Mouse (Mus musculus) C2C12 (cell line): ENCODE measurements around the gene Itpr3. TPM values are rescaled to one million over a fixed set of nuclear protein-coding genes. Genes with fewer than 3 reads are reported as not detected.

ENCODE experiments used
- H3K27me3 ChIP-seq: one replicate; pipeline ENCODE4 v1.6.1; 2011; ENCODE audit not compliant: control insufficient read depth, insufficient read depth, insufficient read length
- H3K36me3 ChIP-seq: one replicate; pipeline ENCODE4 v1.6.1; 2011; ENCODE audit not compliant: control insufficient read depth, insufficient read depth
- H3K4me3 ChIP-seq: one replicate; pipeline ENCODE4 v1.5.1; 2011; ENCODE audit warnings: mild to moderate bottlenecking, control low read depth; ENCODE audit not compliant: poor library complexity, insufficient read depth, severe bottlenecking
- H3K79me2 ChIP-seq: one replicate; pipeline ENCODE4 v1.6.1; 2011; ENCODE audit not compliant: control insufficient read depth, insufficient read depth
- H3K79me3 ChIP-seq: one replicate; pipeline ENCODE4 v1.6.1; 2011; ENCODE audit warnings: low read depth, control low read depth
- H3ac ChIP-seq: one replicate; pipeline ENCODE3; 2011; ENCODE audit warnings: low read depth; ENCODE audit not compliant: control insufficient read depth, insufficient read length
- CEBPB ChIP-seq: IDR thresholded peaks from one replicate; pipeline ENCODE4 v1.6.1; 2011; ENCODE audit warnings: low read depth, mild to moderate bottlenecking, control low read depth, moderate library complexity
- CTCF ChIP-seq: IDR thresholded peaks from one replicate; pipeline ENCODE4 v1.5.1; 2011; ENCODE audit not compliant: control insufficient read depth, insufficient read depth, insufficient read length
- FOSL1 ChIP-seq: IDR thresholded peaks from one replicate; pipeline ENCODE4 v1.8.0; 2011; ENCODE audit warnings: mild to moderate bottlenecking, low read length; ENCODE audit not compliant: poor library complexity, insufficient read depth, severe bottlenecking
- MAX ChIP-seq: IDR thresholded peaks from one replicate; pipeline ENCODE4 v1.6.1; 2011; ENCODE audit warnings: mild to moderate bottlenecking, control low read depth
- MYOD1 ChIP-seq: IDR thresholded peaks from one replicate; pipeline ENCODE4 v1.6.1; 2011; ENCODE audit warnings: low read depth; ENCODE audit not compliant: control insufficient read depth, insufficient read length
- MYOG ChIP-seq: IDR thresholded peaks from one replicate; pipeline ENCODE4 v1.6.1; 2011; ENCODE audit not compliant: control insufficient read depth, insufficient read length; ENCODE audit errors: extremely low read depth
- USF1 ChIP-seq: IDR thresholded peaks from one replicate; pipeline ENCODE4 v1.6.1; 2011; ENCODE audit warnings: low read depth, mild to moderate bottlenecking, control low read depth, moderate library complexity
- polyA plus RNA-seq: library from polyadenylated mRNA; unstranded; fragments of >200 nt; fragmentation: generic; extraction: Trizol; gene quantifications from one replicate; pipeline ENCODE4 v1.2.1, GENCODE M21; 2012; ENCODE audit warnings: missing spikeins

Gene Itpr3
- polyA plus RNA-seq, 1 experiment: 20.0 TPM

DNA sequence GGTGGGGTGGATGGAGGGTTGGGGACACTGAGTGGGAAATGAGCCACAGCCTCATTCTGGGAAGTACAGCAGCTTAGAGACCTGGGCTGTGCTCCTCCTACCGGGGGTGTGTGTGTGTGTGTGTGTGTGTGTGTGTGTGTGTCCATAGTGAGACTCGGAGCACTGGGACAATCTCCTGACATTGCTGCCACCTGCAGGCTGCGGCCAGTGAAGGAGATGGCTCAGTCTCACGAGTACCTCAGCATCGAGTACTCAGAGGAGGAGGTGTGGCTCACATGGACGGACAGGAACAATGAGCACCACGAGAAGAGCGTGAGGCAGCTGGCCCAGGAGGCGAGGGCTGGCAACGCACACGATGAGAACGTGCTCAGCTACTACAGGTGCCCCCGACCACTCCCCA, 38.6 kb downstream of the Itpr3 start:
- H3K79me2 ChIP-seq: no peaks in the 10 kb centered on the region
- no peak overlapping the region for H3K4me3 ChIP-seq
- no peak for TF ChIP-seq MYOG
- no peak for TF ChIP-seq MAX
- TF ChIP-seq CTCF: no peak
- TF ChIP-seq MYOD1: no peak
- TF ChIP-seq USF1: no peak
- no peak overlapping the region for H3ac ChIP-seq
- H3K27me3 ChIP-seq: no peaks in the 10 kb centered on the region
- no peaks in the 10 kb centered on the region for H3K79me3 ChIP-seq
- peaks cover 28% of the 10 kb centered on the region for H3K36me3 ChIP-seq

DNA sequence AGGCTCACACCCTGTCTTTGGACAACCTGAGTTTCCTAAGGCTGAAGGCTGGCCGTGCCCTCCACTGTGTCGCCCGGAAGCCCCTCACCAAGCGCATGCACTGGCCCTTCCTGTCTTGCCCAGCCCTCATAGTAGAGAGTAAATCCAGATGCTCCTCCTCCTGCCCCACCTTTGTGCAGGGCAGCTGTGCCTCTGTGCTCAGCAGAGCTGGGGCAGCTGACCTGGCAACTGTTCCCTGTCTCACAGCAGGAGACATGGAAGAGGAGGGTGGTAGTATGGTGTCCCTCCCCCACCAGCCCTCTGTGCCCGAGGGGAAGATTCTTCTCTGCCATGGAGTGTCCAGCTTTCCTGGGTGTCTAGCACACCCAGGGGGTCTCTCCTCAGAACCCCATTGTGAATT, 44.6 kb downstream of the Itpr3 start:
- Histone ChIP-seq H3K36me3 (peaks cover 35% of the 10 kb centered on the region), H3K79me3 (no peaks in the 10 kb centered on the region), H3ac (no peak overlapping the region), H3K79me2 (no peaks in the 10 kb centered on the region), H3K27me3 (no peaks in the 10 kb centered on the region), H3K4me3 (no peak overlapping the region)
- no peak for TF ChIP-seq MAX
- no peak for TF ChIP-seq USF1
- TF ChIP-seq CEBPB: no peak
- no peak for TF ChIP-seq FOSL1
- no peak for TF ChIP-seq CTCF
- TF ChIP-seq MYOD1: no peak
- TF ChIP-seq MYOG: no peak

DNA sequence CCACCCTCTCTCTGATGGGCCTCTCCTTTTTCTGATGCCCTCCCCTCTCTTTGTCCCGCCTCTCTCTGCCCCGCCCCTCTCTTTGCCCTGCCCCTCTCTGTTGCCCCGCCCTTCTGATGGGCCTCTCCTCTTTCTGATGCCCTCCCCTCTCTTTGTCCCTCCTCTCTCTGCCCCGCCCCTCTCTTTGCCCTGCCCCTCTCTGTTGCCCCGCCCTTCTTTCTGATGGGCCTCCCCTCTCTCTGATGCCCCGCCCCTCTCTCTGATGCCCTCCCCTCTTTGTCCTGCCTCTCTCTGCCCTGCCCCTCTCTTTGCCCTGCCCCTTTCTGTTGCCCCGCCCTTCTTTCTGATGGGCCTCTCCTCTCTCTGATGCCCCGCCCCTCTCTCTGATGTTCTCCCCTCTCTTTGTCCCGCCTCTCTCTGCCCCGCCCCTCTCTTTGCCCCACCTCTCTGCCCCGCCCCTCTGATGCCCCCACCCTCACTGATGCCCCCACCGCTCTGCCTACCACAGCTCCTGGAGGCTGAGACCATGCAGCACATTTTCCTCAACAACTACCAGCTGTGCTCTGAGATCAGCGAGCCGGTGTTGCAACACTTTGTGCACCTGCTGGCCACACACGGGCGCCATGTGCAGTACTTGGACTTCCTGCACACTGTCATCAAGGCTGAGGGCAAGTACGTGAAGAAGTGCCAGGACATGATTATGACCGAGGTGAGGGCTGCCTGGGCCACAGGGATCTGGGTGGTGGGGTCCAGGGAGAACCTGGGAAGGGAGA, 48.8 kb downstream of the Itpr3 start:
- Histone ChIP-seq H3K4me3 (no peak overlapping the region), H3K27me3 (no peaks in the 10 kb centered on the region), H3ac (no peak overlapping the region), H3K79me2 (no peaks in the 10 kb centered on the region), H3K36me3 (peaks cover 31% of the 10 kb centered on the region), H3K79me3 (no peaks in the 10 kb centered on the region)
- TF ChIP-seq CEBPB (peak; percentile 49), MYOD1 (no peak), MAX (no peak), USF1 (no peak), CTCF (no peak), MYOG (no peak), FOSL1 (no peak)

DNA sequence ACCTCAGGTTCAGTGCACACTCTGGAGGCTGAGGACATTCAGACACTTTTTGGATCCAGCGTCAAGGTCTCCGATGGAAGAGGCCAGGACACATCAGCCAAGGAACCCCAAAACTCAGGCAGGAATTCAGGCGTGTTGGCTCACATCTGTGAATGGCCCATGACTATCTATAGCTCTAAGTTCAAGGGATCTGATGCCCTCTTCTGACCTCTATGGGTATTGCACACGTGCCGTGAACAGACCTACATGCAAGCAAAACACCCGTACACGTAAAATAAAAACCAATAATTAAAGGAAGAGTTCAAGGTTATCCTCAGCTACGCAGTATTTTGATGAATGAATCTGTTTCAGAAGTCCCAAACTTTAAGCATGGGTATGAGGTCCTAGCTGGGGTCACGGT, 49.6 kb downstream of the Itpr3 start:
- Histone ChIP-seq H3K27me3 (no peaks in the 10 kb centered on the region), H3K79me3 (no peaks in the 10 kb centered on the region), H3K79me2 (no peaks in the 10 kb centered on the region), H3K4me3 (no peak overlapping the region), H3K36me3 (peaks cover 36% of the 10 kb centered on the region), H3ac (no peak overlapping the region)
- TF ChIP-seq FOSL1 (no peak), MAX (no peak), USF1 (no peak), MYOD1 (no peak), MYOG (no peak), CEBPB (no peak), CTCF (no peak)

DNA sequence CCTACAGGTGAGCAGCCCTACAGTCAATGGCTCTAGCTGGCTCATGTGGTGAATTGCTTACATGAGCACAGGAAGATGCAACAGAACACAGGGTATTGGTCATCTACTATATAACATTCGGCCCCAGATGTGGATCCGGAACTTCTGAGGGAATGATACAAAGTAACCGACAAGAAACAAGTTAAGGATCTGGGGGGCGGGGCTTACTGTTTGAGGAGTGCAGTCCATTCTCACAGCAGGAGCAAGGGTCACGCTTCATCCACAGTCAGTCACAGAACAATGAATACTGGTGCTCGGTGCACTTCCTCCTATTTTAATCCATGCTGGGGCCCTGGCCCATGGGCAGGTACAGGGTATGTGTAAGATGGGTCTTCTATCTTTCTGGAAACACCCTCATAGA, 50.8 kb downstream of the Itpr3 start:
- TF ChIP-seq FOSL1 (no peak), MAX (no peak), CEBPB (no peak), MYOG (no peak), USF1 (no peak)
- H3K79me2 ChIP-seq: no peaks in the 10 kb centered on the region
- H3K4me3 ChIP-seq: no peak overlapping the region
- H3K27me3 ChIP-seq: no peaks in the 10 kb centered on the region
- H3ac ChIP-seq: no peak overlapping the region
- H3K36me3 ChIP-seq: peaks cover 34% of the 10 kb centered on the region
- H3K79me3 ChIP-seq: no peaks in the 10 kb centered on the region

DNA sequence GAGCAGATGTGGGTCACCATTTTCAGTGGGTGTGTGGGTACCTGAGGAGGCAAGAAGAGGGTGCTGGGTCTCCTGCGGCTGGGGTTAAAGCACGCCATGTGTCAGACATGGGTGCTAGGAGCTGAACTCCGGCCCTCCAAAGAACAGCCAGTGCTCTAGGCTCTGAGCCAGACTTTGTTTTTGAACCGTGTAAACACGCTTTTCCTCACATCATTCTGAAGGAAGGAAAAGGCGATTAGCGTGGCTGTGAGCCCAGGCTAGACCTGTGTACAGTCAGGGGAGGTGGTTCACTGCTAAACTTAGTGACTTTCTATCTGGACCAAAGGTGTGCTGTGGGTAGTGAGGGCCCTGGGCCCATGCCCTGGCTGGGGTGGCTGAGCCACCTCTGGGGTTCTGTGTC, 53.0 kb downstream of the Itpr3 start:
- TF ChIP-seq CEBPB (no peak), FOSL1 (no peak), MAX (no peak), MYOG (no peak), CTCF (no peak), MYOD1 (no peak), USF1 (no peak)
- Histone ChIP-seq H3K27me3 (no peaks in the 10 kb centered on the region), H3K4me3 (no peak overlapping the region), H3K36me3 (peaks cover 32% of the 10 kb centered on the region), H3ac (no peak overlapping the region), H3K79me2 (no peaks in the 10 kb centered on the region), H3K79me3 (no peaks in the 10 kb centered on the region)
